Mouse (Mus musculus) small intestine, adult 2 months (tissue): ENCODE data around the gene Catsperz.

Experiments used
- CTCF ChIP-seq: fragments of 200-500 bp; IDR thresholded peaks from 2 replicates; pipeline ENCODE4 v1.5.1; 2012; ENCODE audit warnings: low read depth, mild to moderate bottlenecking, control low read depth, inconsistent platforms, low read length, moderate library complexity, mixed read lengths; ENCODE audit not compliant: insufficient replicate concordance, insufficient read length; ENCODE audit errors: extremely low read depth
- POLR2A ChIP-seq: fragments of 200-500 bp; IDR thresholded peaks from 2 replicates; pipeline ENCODE4 v1.6.1; 2012; ENCODE audit warnings: low read depth, mild to moderate bottlenecking, control low read depth, inconsistent platforms, low read length, moderate library complexity

- TF ChIP-seq CTCF (no peak), POLR2A (no peak)
Observed at GRCm38 (mm10) chr19:6876799-6877198, 48.4 kb downstream of the Catsperz start.
